Mouse (Mus musculus) activated CD4-positive, CD25-positive, alpha-beta regulatory T cell, adult 4 months (primary cell): ENCODE measurements around the gene Btbd35f3. TPM values are rescaled to one million over a fixed set of nuclear protein-coding genes. Genes with fewer than 3 reads are reported as not detected.
"Not testable (repeated sequence)": the region's sequence is repeated elsewhere in the genome, so short reads cannot be mapped to it uniquely, and the experiment has no call there.

Experiments used
- ATAC-seq: one replicate; pipeline ENCODE4 v1.8.0; 2017
- polyA plus RNA-seq, 2 experiments: library from polyadenylated mRNA; unstranded; fragments of 100-300 nt; shearing (Covaris generic); gene quantifications; one replicate each; pipeline ENCODE4 v1.2.1; 2017

Gene Btbd35f3
- polyA plus RNA-seq: not detected

- ATAC-seq: not testable (repeated sequence)
Observed at GRCm38 (mm10) chrX:4037374-4037773, at the start of gene Btbd35f3. Gene Btbd35f3, plus strand, starts transcription at chrX:4037674.

Other genes with a start within 250 kb of the Btbd35f3 start
- not detected for gene Btbd35f16, start 80.7 kb upstream of the Btbd35f3 start, polyA plus RNA-seq
- gene Btbd35f28, start 158.9 kb downstream of the Btbd35f3 start, polyA plus RNA-seq: not detected